Mouse (Mus musculus): ENCODE data around the gene Kcnip2.

GRCm38 (mm10) chr19:45747028-45747867 is 68.6 kb downstream of the Kcnip2 start:
- TF ChIP-seq POLR2A (IDR thresholded peaks at IDR 0.05; ENCODE audit: low read depth, low read length) (peak; percentile 36; the same call in 1 of the 2 replicates), CTCF (conservative IDR thresholded peaks at IDR 0.05 in 1 of 2, IDR thresholded peaks at IDR 0.05 in 1 of 2; ENCODE audit: low read depth in 2 of 2, low read length in 2 of 2) (peak; percentile 45 to 82; a peak in 3 of 4 replicates), MYC (IDR thresholded peaks at IDR 0.05; ENCODE audit: low read depth, low read length) (0 out of 2 replicates have a peak, but pooled peaks have one; percentile 20), MXI1 (IDR thresholded peaks at IDR 0.05; ENCODE audit: low read depth, low read length) (0 out of 2 replicates have a peak, but pooled peaks have one; percentile 36), KAT2A (IDR thresholded peaks at IDR 0.05; ENCODE audit: insufficient replicate concordance, low read length) (0 out of 2 replicates have a peak, but pooled peaks have one; percentile 58), CHD1 (IDR thresholded peaks at IDR 0.05; ENCODE audit: low read depth, low read length) (no peak)
